Mouse (Mus musculus): ENCODE measurements around the gene Tulp2.
"Not testable (repeated sequence)": the region's sequence is repeated elsewhere in the genome, so short reads cannot be mapped to it uniquely, and the experiment has no call there.

Gene Tulp2

DNA sequence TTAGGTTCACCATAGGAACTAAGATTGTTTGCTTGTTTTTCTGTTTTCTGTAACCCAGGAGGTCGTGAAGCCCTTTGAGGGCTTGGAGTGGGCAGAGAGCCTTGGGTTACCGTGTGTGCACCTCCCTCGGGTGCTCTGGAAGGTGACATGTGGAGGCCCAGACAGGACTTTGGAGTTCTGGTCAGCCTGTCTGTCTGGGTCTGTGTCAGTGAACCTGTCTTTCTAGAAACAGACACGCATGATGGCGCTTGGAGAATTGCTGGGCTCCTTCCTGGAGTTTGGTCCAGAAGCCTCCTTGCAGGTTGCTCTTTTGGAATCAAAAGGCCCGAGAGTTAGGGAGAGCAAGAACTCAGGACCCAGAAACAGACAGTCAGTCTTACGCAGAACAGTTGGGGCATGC lies 21.3 kb upstream of the Tulp2 start:
- DNase-seq: no peak

DNA sequence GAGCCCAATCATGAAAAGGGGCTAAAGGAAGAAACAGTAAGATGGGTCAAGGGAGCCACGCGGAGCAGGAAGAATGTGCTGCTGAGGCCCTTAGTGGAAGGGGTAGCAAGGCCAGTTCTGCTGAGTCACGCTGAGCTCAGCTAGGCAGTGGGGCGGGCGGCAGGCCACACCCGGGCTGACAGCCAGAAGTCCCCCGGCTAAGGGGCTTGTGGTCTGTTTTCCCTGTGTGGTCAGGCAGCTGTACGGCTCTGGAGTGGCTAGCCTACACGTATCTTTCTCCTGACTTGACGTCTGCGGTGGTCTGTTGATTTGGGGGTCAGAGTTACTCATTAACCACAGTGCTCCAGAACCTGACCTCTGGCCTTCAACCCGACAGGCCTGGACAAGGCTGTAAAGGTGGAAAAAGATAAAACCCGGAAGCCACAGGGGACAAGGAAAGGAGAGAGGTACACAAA lies 20.8 kb upstream of the Tulp2 start:
- peak; percentile 26 for DNase-seq

DNA sequence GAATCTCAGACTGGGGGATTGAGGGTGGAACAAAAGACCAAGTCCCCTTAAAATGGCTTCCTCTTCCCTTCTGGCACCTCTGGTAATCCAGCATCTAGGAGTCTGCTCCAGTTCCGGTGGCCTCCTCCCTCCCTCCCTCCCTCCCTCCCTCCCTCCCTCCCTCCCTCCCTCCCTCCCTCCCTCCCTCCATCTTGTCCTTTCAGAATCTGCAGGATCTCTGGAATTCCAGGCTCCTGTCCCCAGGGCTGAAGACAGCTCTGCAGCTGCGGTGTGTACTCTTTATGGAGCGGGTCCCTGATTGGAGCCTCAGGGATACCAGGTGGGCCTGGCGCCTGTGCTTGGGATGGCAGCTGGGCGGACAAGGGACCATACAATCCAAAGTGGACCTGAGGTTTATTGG lies 20.4 kb upstream of the Tulp2 start:
- no peak for DNase-seq

DNA sequence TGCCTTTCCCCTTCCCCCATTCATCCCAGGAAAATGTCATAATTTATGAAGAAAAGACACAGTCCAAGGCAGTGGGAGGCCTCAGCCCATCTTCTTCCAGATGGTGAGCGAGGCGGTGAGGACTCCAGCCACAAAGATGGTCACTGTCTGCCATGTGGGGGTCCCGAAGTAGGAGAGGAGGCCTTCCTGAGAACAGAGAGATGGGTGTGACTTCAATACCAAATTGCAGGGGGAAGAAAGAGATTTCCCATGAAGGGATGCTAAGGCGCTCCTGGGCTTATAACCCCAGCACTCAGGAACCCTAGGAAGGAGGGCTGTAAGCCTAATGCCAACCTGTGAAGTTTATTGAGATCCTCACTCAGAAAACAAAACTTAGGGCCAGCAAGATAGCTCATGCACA lies 19.9 kb upstream of the Tulp2 start:
- DNase-seq: no peak

DNA sequence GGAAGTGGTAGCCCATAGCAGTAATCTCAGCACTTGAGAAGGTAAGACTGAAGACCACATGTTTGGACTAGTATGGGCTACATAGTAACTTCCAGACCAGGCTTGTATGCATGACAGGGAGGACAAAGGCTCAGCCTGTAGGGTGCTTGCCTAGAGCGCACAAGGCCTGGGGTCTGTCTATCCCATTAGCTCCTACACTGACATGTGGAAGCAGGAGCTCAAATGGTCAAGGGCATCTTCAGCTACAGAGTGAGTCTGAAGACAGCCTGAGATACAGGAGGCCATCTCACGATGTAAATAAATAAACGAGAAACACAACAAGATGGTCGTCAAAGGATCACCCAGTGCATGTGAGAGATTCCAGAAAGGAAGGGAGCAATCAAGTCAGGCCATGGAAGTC lies 19.4 kb upstream of the Tulp2 start:
- DNase-seq: no peak

DNA sequence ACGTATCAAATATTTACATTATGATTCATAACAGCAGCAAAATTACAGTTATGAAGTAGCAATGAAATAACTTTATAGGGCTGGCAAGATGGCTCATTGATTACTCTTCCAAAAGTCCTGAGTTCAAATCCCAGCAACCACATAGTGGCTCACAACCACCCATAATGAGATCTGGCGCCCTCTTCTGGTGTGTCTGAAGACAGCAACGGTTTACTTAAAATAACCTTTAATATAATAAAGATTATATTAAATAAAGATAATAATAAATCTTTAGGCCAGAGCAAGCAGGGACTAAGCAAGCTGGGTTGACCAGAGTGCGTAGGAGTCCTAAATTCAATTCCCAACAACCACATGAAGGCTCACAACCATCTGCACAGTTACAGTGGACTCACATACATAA lies 18.8 kb upstream of the Tulp2 start:
- DNase-seq: not testable (repeated sequence)

DNA sequence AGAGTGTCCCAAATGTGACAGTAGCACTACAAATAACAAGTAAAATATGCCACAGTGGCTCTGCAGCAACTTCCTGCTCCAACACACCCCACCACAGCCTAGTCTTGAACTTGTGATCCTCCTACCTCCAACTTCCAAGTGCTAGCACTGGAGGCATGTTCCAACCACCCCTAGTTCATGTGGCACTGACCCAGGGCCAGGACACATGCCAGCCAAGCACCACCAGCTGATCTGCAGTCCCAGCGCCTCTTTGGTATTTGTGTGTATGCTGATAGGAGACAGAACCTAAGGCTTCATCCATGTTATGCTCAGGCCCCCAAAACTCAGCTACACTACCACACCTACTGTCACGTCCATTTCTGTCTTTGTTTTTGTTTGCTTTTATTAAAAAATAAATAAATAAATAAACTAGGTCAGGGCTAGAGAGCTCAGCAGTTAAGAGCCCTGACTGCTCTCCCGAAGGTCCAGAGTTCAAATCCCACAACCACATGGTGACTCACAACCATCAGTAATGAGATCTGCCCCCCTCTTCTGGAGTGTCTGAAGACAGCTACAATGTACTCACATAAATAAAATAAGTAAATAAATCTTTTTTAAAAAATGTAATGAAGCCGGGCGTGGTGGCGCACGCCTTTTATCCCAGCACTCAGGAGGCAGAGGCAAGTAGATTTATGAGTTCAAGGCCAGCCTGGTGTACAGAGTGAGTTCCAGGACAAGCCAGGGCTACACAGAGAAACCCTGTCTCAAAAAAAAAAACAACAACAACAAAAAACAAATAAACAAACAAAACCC lies 17.5 kb upstream of the Tulp2 start:
- no peak for DNase-seq

DNA sequence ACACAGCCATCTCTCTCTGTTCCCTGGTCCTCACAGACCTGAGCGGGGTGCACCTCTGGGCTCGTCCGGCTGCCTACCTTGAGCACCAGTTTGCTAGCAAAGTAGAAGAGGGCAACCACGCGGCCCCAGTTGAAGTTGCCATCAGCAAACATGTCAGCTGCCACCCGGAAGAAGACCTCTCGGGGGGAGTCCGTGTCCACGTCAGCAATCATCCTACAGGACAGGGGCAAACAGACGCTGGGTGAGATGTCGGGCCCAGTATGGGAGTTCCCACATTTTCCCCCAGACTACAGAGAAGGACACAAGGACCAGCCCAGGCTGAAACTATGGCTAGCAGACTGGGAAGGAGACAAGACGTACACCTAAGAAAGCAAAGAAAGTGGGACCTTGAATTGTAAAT lies 16.6 kb upstream of the Tulp2 start:
- no peak for DNase-seq

DNA sequence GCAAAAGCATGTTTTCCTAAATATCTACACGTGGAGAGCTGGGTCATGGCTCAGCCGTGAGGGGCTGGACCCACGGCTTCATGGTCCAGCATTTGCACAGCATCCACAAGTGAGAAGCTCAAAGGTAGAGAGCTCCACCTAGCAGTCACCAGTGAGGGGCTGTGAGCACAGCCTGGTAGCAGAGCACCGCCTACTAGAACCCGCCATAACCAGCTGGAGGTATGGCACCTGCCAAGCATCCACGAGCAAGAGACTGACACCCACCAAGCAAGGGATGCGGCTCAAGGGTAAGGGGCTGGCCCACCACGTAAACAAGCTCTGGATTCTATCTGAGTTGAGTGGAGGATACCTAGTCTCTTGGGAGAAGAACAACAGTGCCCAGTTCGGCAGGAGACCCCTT lies 16.1 kb upstream of the Tulp2 start:
- peak; percentile 30 for DNase-seq

DNA sequence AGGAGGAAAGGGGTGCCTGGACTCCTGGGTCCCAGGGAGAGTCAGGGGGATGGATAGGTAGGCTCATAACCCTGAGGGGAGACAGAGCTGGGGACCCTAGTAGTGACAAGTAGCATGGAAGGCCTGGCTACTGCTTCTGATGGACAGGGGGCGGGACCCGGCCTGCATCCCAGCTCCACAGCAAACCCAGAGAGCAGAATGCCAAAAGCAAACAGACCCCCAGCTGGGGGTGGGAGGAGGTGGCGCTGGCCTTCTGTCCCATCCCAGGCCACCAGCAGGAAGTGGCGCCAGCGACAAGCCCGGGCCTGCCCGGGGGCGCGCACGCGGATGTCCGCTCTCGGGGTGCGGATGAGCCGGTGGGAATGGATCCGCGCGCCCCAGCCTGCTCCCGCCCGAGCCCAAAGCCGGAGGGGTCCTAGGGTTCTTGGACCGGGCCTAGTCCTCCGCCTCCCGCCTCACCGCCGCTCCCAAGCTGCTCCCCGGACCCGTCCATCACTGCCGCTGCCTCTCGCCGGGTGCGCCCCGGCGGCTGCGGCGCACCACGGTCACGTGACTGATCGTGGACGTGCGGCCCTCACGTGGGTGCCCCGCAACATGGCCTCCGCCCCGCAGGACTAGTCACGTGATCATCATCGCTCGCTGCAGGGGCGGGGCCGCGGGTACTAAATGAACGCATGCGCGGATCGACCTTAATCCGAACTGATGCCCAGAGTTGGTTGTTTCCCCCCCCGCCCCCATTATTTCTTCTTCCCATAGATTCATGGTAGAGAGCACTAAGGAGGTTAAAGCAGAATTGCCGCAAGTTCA lies 15.2 kb upstream of the Tulp2 start, which contains the start of gene Bax:
TSS of gene Bax (minus strand) at position 616 of the 807 bp plus-strand sequence.
- DNase-seq: peak; percentile 88

DNA sequence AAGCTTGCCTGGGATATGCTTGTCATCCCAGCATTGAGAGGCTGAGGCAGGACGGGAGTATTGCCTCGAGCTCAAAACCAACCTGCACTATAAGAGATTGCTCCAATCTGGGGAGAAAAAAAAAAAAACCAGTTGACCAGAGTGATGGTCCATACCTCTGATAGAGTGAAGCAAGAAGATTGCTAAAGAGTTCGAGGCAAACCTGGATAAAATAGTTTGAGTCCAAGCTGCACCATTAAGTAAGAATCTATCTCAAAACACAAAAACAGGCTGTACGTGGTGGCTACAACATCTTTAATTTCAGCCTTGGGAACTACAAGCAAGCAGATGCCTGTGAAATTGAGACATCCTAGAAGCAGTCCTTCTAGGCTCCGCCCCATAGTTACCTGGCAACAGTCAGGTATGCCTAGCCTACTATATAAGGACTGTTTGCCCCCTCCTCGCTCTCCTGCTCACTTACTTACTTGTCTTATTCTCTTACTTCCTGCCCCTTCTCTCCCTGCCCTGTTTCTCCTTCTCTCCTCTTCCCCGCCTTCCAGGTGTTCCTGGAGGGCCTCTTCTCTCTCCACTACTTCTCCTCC lies 14.5 kb upstream of the Tulp2 start:
- no peak for DNase-seq

DNA sequence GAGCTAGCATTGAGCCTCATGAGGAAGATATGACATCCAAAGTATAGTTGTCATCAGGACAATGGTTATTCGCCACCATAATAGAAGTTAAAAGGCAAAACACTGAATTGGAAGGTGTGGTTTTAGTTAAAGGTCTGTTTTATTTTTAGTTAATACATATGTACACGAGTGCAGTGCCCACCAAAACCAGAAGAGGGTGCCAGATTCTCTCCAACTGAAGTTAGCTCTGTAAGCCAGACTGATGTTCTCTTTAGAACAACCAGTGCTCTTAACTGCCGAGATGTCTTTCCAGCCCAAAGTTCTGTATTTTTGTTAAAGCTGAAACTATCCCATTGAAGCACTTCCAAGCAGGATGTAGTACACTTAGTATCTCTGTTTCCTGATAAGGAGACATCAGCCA lies 10.8 kb upstream of the Tulp2 start:
- peak; percentile 72 for DNase-seq

DNA sequence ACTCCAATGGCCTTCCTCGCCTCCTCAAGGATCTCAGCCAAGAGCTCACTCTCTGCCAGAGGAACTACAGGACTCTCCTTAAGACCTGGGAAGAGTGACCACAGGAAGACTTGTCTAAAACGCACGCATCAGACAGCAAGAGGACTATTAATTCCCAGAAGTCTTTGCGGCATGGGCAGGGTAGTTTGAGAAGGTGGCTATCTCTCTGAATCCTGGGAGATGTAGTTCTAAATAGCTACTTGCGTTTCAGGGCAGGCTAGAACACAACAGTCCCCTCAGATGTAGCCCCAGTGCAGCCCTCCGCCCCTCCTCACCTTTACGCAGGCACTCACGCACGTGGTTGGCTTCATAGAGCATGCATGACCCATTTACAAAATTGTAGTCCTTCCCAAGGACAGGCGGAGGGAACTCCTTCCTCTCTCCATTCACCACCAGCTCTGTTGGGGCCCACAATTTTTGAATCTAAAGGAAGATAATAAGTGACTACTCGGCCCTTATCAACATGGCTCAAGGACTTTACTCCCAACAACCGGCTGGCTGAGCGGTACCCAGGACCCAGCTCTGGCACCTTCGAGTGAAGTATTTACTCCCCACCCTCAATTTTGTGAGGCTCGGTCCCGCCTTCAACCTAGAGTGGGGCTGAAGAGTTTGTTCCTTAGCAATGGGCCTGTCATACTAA lies 6.2 kb upstream of the Tulp2 start:
- no peak for DNase-seq

DNA sequence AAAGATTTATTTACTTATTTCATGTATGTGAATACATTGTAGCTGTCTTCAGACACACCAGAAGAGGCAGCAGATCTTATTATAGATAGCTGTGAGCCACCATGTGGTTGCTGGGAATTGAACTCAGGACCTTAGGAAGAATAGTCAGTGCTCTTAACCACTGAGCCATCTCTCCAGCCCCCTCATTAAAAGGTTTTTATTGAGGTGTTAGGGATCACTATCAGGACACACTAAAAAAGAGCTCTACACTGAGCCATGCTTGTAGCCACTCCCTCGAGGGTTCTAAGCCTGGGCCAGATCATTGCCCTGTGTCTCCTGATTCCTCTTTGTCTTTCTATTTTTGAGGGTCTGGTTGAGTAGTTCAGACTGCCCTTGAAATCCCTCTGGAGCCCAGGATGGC lies 5.2 kb upstream of the Tulp2 start:
- no peak for DNase-seq

DNA sequence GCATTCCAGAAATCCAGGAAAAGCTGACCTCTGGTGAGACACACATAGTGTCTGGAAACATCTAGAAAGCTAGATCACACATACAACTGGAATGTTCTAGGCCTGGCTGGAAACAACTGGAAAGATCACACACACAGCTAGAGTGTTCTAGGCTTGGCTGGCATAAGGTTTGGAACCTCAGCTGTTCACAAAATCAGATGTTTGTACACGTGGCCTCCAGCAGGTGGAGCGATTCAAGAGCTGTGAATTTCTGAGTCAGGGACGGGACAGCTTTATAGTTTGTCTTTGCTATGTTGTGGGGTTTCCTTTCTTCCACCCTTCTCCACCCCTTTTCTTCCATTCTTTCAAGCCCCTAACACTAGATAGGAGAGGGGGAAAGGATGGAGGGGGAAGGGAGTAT lies 4.7 kb upstream of the Tulp2 start:
- DNase-seq: peak; percentile 69

DNA sequence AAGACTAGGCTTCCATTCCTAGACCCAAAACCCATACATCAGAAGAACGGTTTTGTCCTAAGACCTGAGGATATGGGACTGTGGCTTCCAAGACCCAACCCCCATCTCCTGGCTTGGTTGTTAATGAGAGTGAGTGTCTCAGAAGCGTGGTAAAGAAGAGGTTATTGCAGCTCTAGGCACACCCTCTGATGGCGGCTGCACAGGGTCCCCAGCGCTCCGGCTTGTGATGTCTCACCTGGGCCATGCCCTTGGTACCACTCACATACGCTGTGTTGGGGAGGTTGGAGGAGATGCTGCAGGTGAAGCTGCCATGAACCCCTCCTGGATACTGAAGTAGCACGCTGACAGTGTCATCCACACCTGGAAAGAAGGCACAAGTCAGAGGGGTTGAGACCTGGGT lies 2.9 kb upstream of the Tulp2 start:
- no peak for DNase-seq

DNA sequence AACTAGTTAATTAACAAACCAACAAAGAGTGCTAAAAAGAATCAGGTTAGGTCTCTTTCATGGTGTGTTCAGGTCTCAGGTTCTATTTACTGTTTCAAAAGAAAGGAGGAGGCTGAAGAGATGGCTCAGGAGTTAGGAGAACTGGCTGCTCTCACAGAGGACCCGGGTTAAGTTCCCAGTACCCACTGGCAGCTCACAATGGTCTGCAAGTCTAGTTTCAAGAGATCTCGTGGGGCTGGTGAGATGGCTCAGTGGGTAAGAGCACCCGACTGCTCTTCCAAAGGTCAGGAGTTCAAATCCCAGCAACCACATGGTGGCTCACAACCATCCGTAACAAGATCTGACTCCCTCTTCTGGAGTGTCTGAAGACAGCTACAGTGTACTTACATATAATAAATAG lies 1.4 kb upstream of the Tulp2 start:
- not testable (repeated sequence) for DNase-seq

DNA sequence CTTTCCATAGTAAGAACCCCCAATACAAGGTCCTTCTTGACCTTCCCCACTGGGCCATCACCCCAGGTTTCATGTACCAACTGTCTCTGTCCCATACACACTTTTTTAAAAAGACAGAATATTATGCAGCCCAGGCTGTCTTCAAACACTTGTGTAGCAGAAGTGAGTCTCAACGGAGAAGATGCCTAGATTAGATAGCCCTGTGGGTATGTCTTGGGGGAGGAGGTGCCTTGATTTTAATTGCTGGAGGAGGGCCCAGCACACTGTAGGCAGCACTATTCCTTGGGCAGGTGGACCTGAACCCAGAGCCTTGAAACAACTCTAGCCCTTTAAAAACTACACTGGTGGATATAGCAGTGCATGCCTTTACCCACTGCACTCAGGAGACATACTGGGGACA lies 489 bp downstream of the Tulp2 start:
- no peak for DNase-seq

DNA sequence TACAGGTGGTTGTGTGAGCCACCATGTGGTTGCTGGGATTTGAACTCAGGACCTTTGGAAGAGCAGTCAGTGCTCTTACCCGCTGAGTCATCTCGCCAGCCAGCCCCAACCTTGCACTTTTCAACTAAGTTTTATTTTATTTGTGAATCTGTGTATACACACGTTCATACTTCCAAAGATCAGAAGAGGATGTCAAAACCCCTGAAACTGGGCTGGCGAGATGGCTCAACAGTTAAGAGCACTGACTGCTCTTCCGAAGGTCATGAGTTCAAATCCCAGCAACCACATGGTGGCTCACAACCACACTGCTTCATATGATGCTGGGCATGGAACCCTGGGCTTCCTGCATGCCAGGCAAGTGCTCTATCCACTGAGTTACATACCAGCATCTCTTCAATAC lies 3.3 kb downstream of the Tulp2 start:
- DNase-seq: not testable (repeated sequence)

DNA sequence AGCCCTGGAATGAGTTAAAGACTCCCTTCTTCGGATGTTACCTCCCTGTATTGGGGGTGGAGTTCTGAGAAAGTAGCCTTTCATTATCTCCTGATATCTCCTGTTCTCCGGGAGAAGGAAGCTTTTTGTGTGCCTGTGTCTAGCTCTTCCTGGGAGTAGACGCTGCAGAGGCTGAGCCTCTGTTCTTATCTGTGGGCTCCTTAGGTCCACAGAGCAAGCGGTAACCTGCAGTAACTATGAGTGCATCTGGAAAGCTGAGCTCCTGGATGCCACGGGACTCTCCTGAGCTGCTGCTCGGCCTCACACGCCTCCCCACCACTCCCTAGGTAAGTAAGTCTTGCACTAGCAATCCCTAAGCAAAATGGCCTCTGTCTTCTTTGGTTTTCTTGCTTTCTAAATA lies 4.5 kb downstream of the Tulp2 start:
- DNase-seq: no peak

DNA sequence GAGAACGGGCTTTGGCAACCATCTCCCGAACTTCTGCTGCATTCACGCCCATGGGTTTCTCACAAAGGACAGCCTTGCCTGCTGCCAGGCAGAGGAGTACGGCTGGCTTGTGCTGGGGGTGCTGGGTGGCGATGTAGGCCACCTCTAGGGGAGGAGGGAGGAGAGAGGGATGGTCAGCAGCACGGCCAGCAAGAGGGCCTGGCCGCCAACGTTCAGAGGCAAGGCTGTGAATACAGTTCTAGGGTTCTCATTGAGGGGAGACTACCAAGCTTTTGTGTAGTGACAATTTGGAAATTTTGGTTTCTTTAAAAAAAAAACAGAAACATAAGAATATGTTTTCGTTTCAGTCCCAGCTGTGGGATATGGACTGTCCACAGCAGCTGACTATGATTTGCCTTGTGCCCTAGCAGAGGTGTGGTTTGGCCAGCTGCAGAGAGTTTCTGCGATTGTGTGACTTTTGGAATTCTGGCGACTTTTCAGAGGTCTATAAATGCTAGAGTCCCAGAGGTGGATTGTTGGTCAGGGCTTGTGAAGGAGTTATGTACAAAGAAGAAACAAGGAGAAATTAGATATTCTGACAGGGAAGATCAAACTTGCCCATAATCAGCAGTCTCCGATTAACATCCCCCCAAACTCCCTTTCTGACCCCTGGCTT lies 5.2 kb downstream of the Tulp2 start, which contains the start of gene Gm45808:
TSS of gene Gm45808 (minus strand) at position 51 of the 655 bp plus-strand sequence.
- no peak for DNase-seq

DNA sequence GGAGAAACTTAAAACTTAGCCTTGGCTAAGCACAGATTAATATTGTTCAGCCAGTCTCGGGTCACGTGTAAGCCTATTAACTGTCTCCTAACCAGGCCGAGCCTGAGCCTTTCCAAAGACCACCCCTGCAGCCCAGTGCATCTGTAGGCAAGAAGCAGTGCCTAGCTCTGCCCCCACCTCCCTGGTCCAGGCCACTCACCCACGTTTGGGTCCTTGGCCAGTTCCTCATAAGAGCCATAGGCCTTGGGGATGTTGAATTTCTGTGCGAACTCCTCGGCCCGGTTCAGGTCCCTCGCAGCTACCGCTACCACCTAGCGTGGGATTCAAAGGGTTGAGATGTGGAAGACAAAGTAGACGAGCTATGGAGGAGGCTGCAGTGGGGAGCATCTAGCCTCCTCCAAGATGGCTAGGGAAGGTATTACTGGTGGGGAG lies 6.2 kb downstream of the Tulp2 start:
- DNase-seq: no peak
